Mouse (Mus musculus): Measurements from ENCODE around the gene Kcnj6. TPM values are rescaled to one million over a fixed set of nuclear protein-coding genes. Genes with fewer than 3 reads are reported as not detected.

Gene Kcnj6
- total RNA-seq, 2 experiments from 2014 or later: not detected

DNA sequence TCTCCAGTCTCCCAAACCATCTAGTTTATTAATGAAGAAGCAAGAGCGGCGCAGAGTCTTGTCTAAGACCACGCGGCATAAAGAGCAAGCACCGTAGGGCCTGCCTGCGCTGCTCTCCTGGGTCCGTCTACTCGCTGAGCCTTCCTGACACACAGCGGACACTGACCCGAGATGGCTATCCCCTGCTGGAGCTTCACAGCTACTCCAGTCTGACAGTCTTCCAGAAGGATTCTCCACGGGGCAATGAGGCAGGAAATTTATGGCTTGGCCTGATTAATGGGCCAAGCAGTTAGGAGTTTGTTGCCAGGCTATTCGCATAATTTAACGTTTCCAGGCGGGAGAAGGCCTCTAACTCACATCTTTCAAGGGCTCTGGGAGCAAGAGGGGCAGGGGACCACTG is 283.0 kb downstream of the Kcnj6 start:
- DNase-seq: no peak

DNA sequence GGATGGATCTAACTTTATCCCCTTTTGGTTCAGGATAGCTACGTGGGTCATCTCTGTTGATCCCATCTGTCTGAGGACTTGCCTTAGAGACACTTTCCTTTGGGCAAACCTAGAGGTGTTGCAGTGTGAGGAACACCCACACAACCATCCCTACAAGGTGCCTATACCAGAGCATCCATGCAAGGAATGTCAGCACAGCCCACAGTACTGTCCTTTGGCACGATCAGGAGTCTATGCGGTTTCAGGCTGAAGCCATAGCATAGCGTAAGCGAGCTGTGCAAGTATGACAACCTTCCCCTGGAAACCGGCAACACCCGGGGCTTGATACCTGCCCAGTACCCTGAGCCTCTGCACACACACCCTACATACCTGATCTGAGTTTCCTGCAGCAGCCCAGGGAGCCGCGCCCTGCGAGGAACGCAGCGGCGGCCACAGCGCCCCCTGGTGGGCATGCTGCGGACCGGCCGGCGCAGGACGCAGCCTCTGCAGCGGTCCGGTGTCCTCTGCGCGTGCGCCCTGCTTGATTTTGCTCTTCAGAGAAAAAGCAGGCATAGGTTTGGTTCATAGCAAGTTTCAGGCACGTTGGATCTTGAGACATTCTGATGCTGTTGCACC is 283.9 kb downstream of the Kcnj6 start:
- peak; percentile 66 to 79 for DNase-seq

DNA sequence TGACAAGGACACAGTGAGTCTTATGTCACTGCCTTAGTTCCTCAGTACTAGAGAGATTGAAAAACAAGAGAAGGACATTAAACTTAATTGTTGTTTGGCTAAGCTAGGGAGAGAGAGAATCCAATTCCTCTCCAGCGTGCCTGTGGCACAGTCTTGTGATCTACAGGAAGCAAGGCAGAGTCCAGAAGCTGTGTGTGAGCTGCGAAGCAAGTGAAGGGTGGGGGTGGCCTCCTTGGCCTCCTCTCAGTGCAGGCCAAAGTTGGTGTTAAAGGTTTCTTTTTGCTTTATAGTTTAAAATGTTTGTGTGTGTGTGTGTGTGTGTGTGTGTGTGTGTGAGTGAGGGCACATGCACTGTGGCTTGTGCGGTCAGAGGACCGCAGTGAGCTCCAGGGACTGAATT is 295.5 kb downstream of the Kcnj6 start:
- DNase-seq: no peak

DNA sequence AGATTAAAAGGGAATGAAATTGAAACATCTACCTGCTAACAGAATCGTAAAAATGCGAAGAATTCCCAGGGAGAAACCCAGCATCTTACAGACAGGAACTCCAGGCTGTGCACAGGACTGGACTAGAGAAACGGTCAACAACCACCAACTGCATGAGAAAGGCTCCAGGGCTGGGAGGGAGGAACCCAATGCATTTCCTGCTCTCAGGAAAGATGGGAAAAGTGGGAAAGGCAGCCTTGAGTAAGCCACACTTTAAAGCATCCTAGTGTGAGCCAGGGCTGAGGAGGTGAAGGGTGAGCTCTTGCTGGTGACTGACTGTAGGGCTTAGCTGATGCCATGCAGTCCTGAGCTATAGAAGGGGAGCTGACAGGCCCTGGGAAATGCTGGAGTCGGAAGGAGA is 296.4 kb downstream of the Kcnj6 start:
- DNase-seq: no peak

Small RNA genes within 50 kb of the gene (microRNA-seq; reads per million reads assigned to microRNA genes)
- gene Gm22745: 0 reads per million in 2 experiments
